Mouse (Mus musculus): ENCODE data around the gene Zfp131.

DNA sequence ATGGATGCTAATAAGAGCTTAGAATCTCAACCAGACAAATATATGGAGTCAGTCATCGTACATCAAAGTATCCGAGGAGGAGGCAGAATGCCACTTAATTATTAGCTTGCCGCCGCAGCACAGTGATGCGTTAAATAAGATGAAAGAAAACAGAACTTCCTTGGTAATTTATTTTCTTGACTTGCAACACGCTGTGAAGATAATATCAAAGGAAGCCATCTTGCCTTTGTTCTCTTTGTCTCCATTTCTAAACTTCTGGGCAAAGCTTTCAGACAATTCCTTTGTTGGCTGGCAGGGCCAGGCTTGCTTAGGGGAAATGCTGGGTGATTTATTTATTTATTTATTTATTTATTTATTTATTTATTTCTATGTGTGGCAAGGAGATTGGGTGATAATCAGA lies 59.2 kb downstream of the Zfp131 start:
- TF ChIP-seq POLR2A (IDR thresholded peaks at IDR 0.05; ENCODE audit: low read depth, low read length) (no peak), CTCF (conservative IDR thresholded peaks at IDR 0.05; ENCODE audit: insufficient read depth, insufficient read length, low read depth, low read length) (no peak)
